In genomic region chr13:29195722-29196121, GRCm38 (mm10) we compare ENCODE assay signal across 21 mouse cellular contexts.
A peak's percentile ranks its signal among the peaks of the same experiment; 100 is the strongest.
DNase-seq lines count a peak whose midpoint lies in the region; ATAC-seq lines count a peak whose summit lies in the region.
"Had no signal": no experiment of that assay in that cellular context is flagged by ENCODE, and none has a peak within 500 bp of the region (broad histone marks: within the 10 kb centered on the region; RNA-seq: fewer than 3 reads in every experiment).

No protein-coding gene starts in this region.

- H3K4me2 ChIP-seq in neural tube, embryonic 12.5 days (replicated peaks), result no peak overlapping the region
- no peak overlapping the region for H3K4me2 ChIP-seq in neural tube, embryonic 15.5 days
- no peak overlapping the region for H3K4me2 ChIP-seq in forebrain, embryonic 16.5 days (ENCODE audit: low read length)
- no peak overlapping the region for H3K4me2 ChIP-seq in midbrain, embryonic 11.5 days
- no peak overlapping the region for H3K4me2 ChIP-seq in liver, embryonic 12.5 days
- H3K4me2 ChIP-seq: embryonic facial prominence, embryonic 13.5 days; liver, embryonic 13.5 days; lung, embryonic 15.5 days; stomach, embryonic 15.5 days had no signal

- no peaks in the 10 kb centered on the region for H3K9me3 ChIP-seq in neural tube, embryonic 12.5 days
- H3K9me3 ChIP-seq in neural tube, embryonic 15.5 days (replicated peaks), result no peaks in the 10 kb centered on the region
- no peaks in the 10 kb centered on the region for H3K9me3 ChIP-seq in forebrain, embryonic 16.5 days (ENCODE audit: control insufficient read depth, low read length)
- no peaks in the 10 kb centered on the region for H3K9me3 ChIP-seq in midbrain, embryonic 11.5 days (ENCODE audit: control insufficient read depth, low read length)
- H3K9me3 ChIP-seq in liver, embryonic 12.5 days (replicated peaks), result no peaks in the 10 kb centered on the region
- H3K9me3 ChIP-seq: embryonic facial prominence, embryonic 13.5 days; liver, embryonic 13.5 days; lung, embryonic 15.5 days; stomach, embryonic 15.5 days had no signal

- no peaks in the 10 kb centered on the region for H3K27me3 ChIP-seq in neural tube, embryonic 12.5 days (replicated peaks)
- no peaks in the 10 kb centered on the region for H3K27me3 ChIP-seq in neural tube, embryonic 15.5 days (replicated peaks)
- H3K27me3 ChIP-seq in forebrain, embryonic 16.5 days (replicated peaks; ENCODE audit: control insufficient read depth, insufficient read depth, low read length), result no peaks in the 10 kb centered on the region
- H3K27me3 ChIP-seq in midbrain, embryonic 11.5 days (ENCODE audit: control insufficient read depth, insufficient read depth, low read length), result no peaks in the 10 kb centered on the region
- no peaks in the 10 kb centered on the region for H3K27me3 ChIP-seq in liver, embryonic 12.5 days (replicated peaks)
- H3K27me3 ChIP-seq: embryonic facial prominence, embryonic 13.5 days; liver, embryonic 13.5 days; lung, embryonic 15.5 days; stomach, embryonic 15.5 days had no signal

- no peak overlapping the region for H3K27ac ChIP-seq in neural tube, embryonic 12.5 days
- H3K27ac ChIP-seq in neural tube, embryonic 15.5 days (replicated peaks), result no peak overlapping the region
- H3K27ac ChIP-seq in forebrain, embryonic 16.5 days (ENCODE audit: low read length), result peak overlapping the region; percentile 82
- H3K27ac ChIP-seq in midbrain, embryonic 11.5 days (ENCODE audit: low read depth, low read length), result peak overlapping the region; percentile 30; the same call in 1 of the 2 replicates
- H3K27ac ChIP-seq in liver, embryonic 12.5 days, result no peak overlapping the region
- H3K27ac ChIP-seq: embryonic facial prominence, embryonic 13.5 days; layer of hippocampus, adult 2 months; liver, embryonic 13.5 days; lung, embryonic 15.5 days; macrophage; stomach, embryonic 15.5 days had no signal

- ATAC-seq in neural tube, embryonic 12.5 days (ENCODE audit: low FRiP score, low read depth), result peak; percentile 62; the same call in 1 of the 2 replicates
- no peak for ATAC-seq in neural tube, embryonic 15.5 days (ENCODE audit: low FRiP score)
- peak; percentile 92 for ATAC-seq in forebrain, embryonic 16.5 days
- peak; percentile 65 for ATAC-seq in midbrain, embryonic 11.5 days (ENCODE audit: low FRiP score)
- ATAC-seq in liver, embryonic 12.5 days, result no peak
- ATAC-seq: inflammation-experienced regulatory T-cells, adult 6 months had no signal

- H3K9ac ChIP-seq in neural tube, embryonic 12.5 days, result no peak overlapping the region
- no peak overlapping the region for H3K9ac ChIP-seq in neural tube, embryonic 15.5 days (replicated peaks)
- no peak overlapping the region for H3K9ac ChIP-seq in forebrain, embryonic 16.5 days (replicated peaks; ENCODE audit: low read depth, low read length)
- H3K9ac ChIP-seq in midbrain, embryonic 11.5 days (ENCODE audit: low read length), result no peak overlapping the region
- H3K9ac ChIP-seq in liver, embryonic 12.5 days, result no peak overlapping the region
- H3K9ac ChIP-seq: embryonic facial prominence, embryonic 13.5 days; liver, embryonic 13.5 days; lung, embryonic 15.5 days; stomach, embryonic 15.5 days had no signal

- H3K4me3 ChIP-seq in neural tube, embryonic 12.5 days, result no peak overlapping the region
- no peak overlapping the region for H3K4me3 ChIP-seq in neural tube, embryonic 15.5 days (replicated peaks)
- no peak overlapping the region for H3K4me3 ChIP-seq in forebrain, embryonic 16.5 days (replicated peaks; ENCODE audit: low read length)
- H3K4me3 ChIP-seq in midbrain, embryonic 11.5 days (ENCODE audit: low read depth, low read length), result no peak overlapping the region
- no peak overlapping the region for H3K4me3 ChIP-seq in liver, embryonic 12.5 days
- H3K4me3 ChIP-seq: embryonic facial prominence, embryonic 13.5 days; layer of hippocampus, adult 2 months; liver, embryonic 13.5 days; lung, embryonic 15.5 days; stomach, embryonic 15.5 days had no signal

- H3K4me1 ChIP-seq in neural tube, embryonic 12.5 days, result peaks cover 14% of the 10 kb centered on the region
- H3K4me1 ChIP-seq in neural tube, embryonic 15.5 days, result peaks cover 19% of the 10 kb centered on the region
- H3K4me1 ChIP-seq in forebrain, embryonic 16.5 days (replicated peaks; ENCODE audit: control insufficient read depth, insufficient read depth, low read length), result peaks cover 26% of the 10 kb centered on the region
- H3K4me1 ChIP-seq in midbrain, embryonic 11.5 days (ENCODE audit: control insufficient read depth, insufficient read depth, low read length), result peaks cover 22% of the 10 kb centered on the region
- H3K4me1 ChIP-seq in liver, embryonic 12.5 days, result no peaks in the 10 kb centered on the region
- H3K4me1 ChIP-seq: liver, embryonic 13.5 days had no signal

- H3K36me3 ChIP-seq in neural tube, embryonic 12.5 days, result no peaks in the 10 kb centered on the region
- H3K36me3 ChIP-seq in neural tube, embryonic 15.5 days, result no peaks in the 10 kb centered on the region
- no peaks in the 10 kb centered on the region for H3K36me3 ChIP-seq in forebrain, embryonic 16.5 days (ENCODE audit: control insufficient read depth, insufficient read depth)
- H3K36me3 ChIP-seq in midbrain, embryonic 11.5 days (ENCODE audit: control insufficient read depth, insufficient read depth, low read length), result no peaks in the 10 kb centered on the region
- H3K36me3 ChIP-seq in liver, embryonic 12.5 days, result no peaks in the 10 kb centered on the region
- H3K36me3 ChIP-seq: embryonic facial prominence, embryonic 13.5 days; liver, embryonic 13.5 days; lung, embryonic 15.5 days; stomach, embryonic 15.5 days had no signal

- DNase-seq in midbrain, embryonic 11.5 days (ENCODE audit: low spot score, missing footprints), result no peak
- peak; percentile 53 for DNase-seq in retina, embryonic 14.5 days (ENCODE audit: low spot score)
- DNase-seq in embryo, embryonic 10 days (ENCODE audit: low spot score), result no peak
- no peak for DNase-seq in cerebellum, adult 9-10 months
- DNase-seq: adrenal gland, postnatal 14 days; cerebellum, adult 18-20 months; gastrocnemius, postnatal 10 days; heart, postnatal 14 days; kidney, adult 8-10 months; liver, embryonic 13.5 days; thymus, adult 2 months had no signal

- 45% methylated on average over 4 of the region's 4 CpGs for WGBS in neural tube, embryonic 12.5 days
- 43% methylated on average over 4 of the region's 4 CpGs for WGBS in neural tube, embryonic 15.5 days
- WGBS in forebrain, embryonic 16.5 days, result 17% methylated on average over 4 of the region's 4 CpGs
- 54% methylated on average over 4 of the region's 4 CpGs for WGBS in midbrain, embryonic 11.5 days
- WGBS in liver, embryonic 12.5 days (ENCODE audit: insufficient replicate concordance), result 48% methylated on average over 4 of the region's 4 CpGs

Comparison
In these comparisons a context has a peak if more than half of its experiments do, and no peak if none do; other contexts are left out.
1. ATAC-seq: peak in neural tube, embryonic 12.5 days (single experiment), forebrain, embryonic 16.5 days (single experiment) and midbrain, embryonic 11.5 days (single experiment); none in neural tube, embryonic 15.5 days (single experiment) and liver, embryonic 12.5 days (single experiment).
2. H3K27ac ChIP-seq: peak in forebrain, embryonic 16.5 days (single experiment) and midbrain, embryonic 11.5 days (single experiment); none in neural tube, embryonic 12.5 days (single experiment), neural tube, embryonic 15.5 days (single experiment) and liver, embryonic 12.5 days (single experiment).